Mouse (Mus musculus) kidney, postnatal 36 days (tissue): Measurements from ENCODE around the gene Cdh13.

Experiments
- DNase-seq, 2 experiments: peaks; one replicate each; pipeline ENCODE4 v3.0.0; 2021 to 2022; ENCODE audit warnings: mixed read lengths in 2 of 2

Gene Cdh13

GRCm38 (mm10) chr8:118968896-118969295 lies 685.4 kb downstream of the Cdh13 start:
- DNase-seq, result no peak

GRCm38 (mm10) chr8:118979800-118980199 lies 696.3 kb downstream of the Cdh13 start:
- peak in 1 of 2 experiments; percentile 7 for DNase-seq

- no peak for DNase-seq
Observed at GRCm38 (mm10) chr8:118983724-118984123, 700.2 kb downstream of the Cdh13 start.

GRCm38 (mm10) chr8:118986796-118987195 lies 703.3 kb downstream of the Cdh13 start:
- no peak for DNase-seq

GRCm38 (mm10) chr8:118995641-118996188 lies 712.2 kb downstream of the Cdh13 start:
- no peak for DNase-seq

GRCm38 (mm10) chr8:119000595-119000994 lies 717.1 kb downstream of the Cdh13 start:
- DNase-seq, result no peak

GRCm38 (mm10) chr8:119004821-119005220 lies 721.3 kb downstream of the Cdh13 start:
- no peak for DNase-seq

- no peak for DNase-seq
Observed at GRCm38 (mm10) chr8:119018675-119019074, 735.1 kb downstream of the Cdh13 start.

- no peak for DNase-seq
Observed at GRCm38 (mm10) chr8:119020781-119021180, 737.2 kb downstream of the Cdh13 start.

GRCm38 (mm10) chr8:119021478-119021877 lies 737.9 kb downstream of the Cdh13 start:
- DNase-seq, result no peak

GRCm38 (mm10) chr8:119022301-119022870 lies 738.9 kb downstream of the Cdh13 start:
- DNase-seq, result no peak

- DNase-seq, result no peak
Observed at GRCm38 (mm10) chr8:119033398-119033797, 749.9 kb downstream of the Cdh13 start.

- DNase-seq, result no peak
Observed at GRCm38 (mm10) chr8:119034037-119034436, 750.5 kb downstream of the Cdh13 start.

GRCm38 (mm10) chr8:119035126-119035525 lies 751.6 kb downstream of the Cdh13 start:
- DNase-seq, result no peak

GRCm38 (mm10) chr8:119037571-119037970 lies 754.0 kb downstream of the Cdh13 start:
- DNase-seq, result no peak

GRCm38 (mm10) chr8:119039358-119039757 lies 755.8 kb downstream of the Cdh13 start:
- peak in 1 of 2 experiments; percentile 5 for DNase-seq

GRCm38 (mm10) chr8:119057876-119058275 lies 774.3 kb downstream of the Cdh13 start:
- no peak for DNase-seq

GRCm38 (mm10) chr8:119061671-119062070 lies 778.1 kb downstream of the Cdh13 start:
- DNase-seq, result no peak

- DNase-seq, result peak; percentile 17 to 70
Observed at GRCm38 (mm10) chr8:119064523-119064922, 781.0 kb downstream of the Cdh13 start.

GRCm38 (mm10) chr8:119072291-119072690 lies 788.8 kb downstream of the Cdh13 start:
- DNase-seq, result no peak

- no peak for DNase-seq
Observed at GRCm38 (mm10) chr8:119085022-119085421, 801.5 kb downstream of the Cdh13 start.

GRCm38 (mm10) chr8:119098261-119098660 lies 814.7 kb downstream of the Cdh13 start:
- no peak for DNase-seq

GRCm38 (mm10) chr8:119102871-119103270 lies 819.3 kb downstream of the Cdh13 start:
- no peak for DNase-seq

GRCm38 (mm10) chr8:119109655-119110054 lies 826.1 kb downstream of the Cdh13 start:
- DNase-seq, result no peak

GRCm38 (mm10) chr8:119112861-119113260 lies 829.3 kb downstream of the Cdh13 start:
- DNase-seq, result no peak
